Mouse (Mus musculus): Measurements from ENCODE around the gene 1810024B03Rik.
"Not testable (repeated sequence)": the region's sequence is repeated elsewhere in the genome, so short reads cannot be mapped to it uniquely, and the experiment has no call there.

1810024B03Rik gene

DNA sequence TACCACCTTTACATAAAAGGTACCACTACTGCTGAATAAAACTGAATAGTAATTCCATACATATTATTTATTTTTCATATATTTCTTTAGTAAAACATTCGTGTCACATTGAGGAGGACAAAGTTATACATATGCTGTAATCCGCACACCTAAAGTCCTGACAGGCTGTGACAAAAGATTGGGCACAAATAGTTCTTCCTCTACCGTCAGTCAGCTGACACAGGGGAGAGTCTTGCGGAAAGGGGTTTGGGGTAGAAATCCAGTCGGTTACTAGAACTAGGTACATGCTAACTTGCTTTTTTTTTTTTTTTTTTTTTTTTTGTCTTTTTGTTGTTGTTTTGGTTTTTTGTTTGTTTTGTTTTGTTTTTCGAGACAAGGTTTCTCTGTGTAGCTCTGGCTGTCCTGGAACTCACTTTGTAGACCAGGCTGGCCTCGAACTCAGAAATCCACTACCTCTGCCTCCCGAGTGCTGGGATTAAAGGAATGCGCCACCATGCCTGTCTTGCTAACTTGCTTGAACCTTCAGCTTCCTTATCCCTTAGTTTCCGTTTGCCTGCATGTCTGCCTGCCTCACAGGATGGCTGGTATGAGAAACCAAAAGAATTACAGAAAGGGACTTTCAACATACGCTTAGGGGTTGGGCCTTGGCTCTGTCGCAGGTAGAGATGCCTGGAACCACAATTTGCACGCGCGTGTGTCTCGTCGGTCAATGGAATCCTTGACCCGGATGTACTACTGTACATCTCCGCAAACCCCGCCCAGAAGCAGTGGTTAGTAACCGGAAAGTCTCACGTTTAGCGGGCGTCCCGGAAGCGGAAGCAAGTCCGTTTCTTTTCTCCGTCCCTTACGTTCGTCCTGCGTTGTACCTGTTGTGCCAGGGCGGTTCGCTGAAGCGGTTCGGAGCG, at the start of gene 1810024B03Rik, which contains the start of gene Snrnp200:
TSS of gene 1810024B03Rik (minus strand) at position 734 of the 905 bp plus-strand sequence.
TSS of gene Snrnp200 (plus strand) at position 840 of the 905 bp plus-strand sequence.
- DNase-seq (ENCODE audit: low spot score): peak; percentile 89

DNA sequence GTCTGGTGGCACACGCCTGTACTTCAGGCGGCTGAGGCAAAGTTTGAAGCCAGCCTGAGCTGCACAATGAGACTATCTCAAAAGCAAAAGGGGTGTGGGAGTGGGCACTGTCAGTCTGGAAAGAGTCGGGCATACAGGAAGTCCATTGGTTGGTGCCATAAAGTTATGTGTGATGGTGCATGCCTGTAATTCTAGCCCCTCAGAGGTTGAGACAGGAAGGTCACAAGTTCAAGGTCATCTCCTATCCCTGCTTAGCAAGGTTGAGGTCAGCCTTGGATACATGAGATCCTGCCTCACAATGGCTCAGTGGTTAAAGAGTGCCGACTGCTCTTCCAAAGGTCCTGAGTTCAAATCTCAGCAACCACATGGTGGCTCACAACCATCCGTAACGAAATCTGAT, 47.2 kb upstream of the 1810024B03Rik start:
- no peak for DNase-seq (ENCODE audit: low spot score)

DNA sequence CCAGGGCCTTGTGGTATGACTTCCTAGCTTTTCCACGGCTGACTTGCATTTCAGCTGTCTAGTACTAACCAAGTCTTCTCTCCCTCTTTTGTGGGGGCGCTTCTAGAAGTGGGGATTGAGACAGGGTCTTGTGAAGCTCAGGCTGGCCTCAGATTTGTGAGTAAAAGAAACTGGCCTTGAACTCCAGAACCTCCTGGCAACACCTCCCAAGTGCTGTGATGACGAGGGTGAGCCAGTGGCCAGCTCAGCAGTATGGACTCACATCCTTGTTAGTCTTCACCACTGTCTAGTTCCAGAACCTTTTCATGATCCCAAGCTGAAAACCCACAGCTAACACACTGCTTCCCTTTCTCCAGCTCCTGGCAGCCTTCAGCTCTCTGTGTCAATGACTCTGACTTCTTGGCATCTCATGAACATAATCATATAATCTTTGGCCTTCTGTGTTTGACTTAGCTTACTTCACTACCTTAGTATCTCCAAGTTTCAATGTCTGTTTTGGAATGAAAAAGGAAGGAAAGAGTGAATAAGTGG, 46.6 kb upstream of the 1810024B03Rik start:
- DNase-seq (ENCODE audit: low spot score): no peak

DNA sequence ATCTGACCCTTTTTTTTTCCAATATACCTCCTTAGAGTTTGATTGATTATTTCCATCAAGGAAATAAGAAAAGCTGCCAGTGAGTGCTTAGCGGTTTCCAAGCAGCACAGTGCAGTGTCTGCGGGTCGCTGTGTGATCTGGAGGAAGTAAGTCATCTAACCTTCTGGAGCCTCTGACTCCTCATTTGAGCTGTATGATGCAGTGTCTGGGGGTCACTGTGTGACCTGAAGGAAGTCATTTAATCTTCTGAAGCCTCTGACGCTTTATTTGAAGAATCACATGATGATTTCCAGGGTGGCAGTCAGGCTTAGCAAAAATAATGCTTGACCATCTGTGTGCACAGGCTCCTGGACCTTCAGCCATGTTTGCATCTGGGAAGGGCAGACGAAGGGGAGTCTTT, 44.7 kb upstream of the 1810024B03Rik start:
- no peak for DNase-seq (ENCODE audit: low spot score)

DNA sequence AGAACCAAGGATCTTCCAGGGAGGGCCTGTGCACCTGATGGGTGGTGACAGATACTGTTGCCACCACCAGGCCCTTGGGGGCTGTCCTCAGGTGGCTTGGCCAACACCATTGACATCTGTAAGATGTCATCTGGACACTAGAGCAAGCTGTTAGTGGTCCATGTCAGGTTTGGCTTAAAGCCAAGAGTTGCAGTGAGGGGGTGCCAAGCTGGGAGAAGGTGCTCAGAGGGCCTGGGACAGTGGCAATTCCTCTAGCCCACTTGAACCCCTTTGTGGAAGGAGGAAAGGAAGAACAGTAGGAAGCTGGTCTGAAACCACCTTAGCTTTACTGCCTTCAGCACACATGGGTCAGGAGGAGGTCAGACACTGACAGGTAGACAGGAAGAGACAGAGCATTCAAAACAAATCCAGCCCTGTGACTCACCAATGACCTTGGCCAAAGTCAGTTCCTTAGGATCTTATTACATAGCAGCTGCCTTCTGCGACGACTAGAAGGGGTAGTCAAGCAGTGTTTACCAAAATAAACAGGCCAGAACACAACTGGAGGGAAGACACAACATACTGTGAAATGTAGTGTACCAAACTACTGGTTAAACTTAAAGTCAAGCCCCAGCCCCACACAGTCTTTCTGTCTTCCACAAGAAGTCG, 43.9 kb upstream of the 1810024B03Rik start:
- DNase-seq (ENCODE audit: low spot score): no peak

DNA sequence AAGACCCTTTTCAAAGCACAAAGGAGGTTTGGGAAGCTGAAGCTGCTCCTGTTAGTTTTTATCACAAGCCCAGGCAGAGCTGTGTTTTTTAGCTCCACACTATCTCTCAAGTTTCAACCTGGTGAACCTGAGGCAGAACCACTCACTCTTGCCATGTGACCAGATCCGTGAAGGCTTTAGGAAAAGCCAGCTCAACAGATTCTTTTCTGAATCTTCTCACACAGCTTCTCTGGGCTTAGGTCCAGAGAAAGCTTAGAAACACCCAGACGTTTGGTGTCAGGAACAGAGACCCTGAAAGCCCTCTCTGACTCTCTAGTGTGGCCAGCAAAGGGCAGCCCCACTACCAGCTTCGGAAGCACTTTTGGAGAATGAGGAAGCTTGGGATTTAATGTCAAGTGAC, 43.4 kb upstream of the 1810024B03Rik start:
- no peak for DNase-seq (ENCODE audit: low spot score)

DNA sequence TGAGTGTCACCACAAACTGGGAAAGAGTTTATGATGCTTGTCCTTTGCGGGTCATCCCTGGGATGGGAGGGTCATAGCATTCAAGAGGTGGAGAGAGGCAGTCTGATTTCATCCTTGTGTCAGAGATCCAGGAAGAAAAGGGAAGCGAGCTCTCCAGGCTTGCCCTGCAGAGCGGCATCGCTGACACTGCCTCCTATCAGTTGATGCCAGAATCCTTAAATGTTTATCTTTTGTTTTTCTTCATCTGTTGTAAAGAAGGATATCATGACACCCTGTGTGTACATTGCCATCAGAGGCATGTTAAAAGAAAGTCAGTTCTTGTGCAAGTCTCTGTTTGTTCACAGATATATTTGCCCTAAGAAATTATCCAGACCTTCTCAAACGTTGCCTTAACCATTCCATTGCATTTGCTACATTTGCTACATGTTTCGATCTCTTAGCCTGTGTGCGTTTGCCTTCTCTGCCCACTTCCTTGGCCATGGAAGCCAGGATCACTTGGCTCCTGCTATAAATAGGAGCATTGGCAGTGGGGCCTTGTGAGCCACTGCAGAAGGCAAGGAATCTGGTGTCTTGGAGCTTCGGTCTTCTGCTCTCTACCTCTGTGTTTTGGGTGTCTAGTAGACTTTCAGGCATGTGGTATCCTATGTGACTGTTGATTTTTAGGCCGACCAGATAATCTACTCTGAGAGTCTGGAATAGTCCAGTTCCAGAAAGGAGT, 42.4 kb upstream of the 1810024B03Rik start:
- DNase-seq (ENCODE audit: low spot score): no peak

DNA sequence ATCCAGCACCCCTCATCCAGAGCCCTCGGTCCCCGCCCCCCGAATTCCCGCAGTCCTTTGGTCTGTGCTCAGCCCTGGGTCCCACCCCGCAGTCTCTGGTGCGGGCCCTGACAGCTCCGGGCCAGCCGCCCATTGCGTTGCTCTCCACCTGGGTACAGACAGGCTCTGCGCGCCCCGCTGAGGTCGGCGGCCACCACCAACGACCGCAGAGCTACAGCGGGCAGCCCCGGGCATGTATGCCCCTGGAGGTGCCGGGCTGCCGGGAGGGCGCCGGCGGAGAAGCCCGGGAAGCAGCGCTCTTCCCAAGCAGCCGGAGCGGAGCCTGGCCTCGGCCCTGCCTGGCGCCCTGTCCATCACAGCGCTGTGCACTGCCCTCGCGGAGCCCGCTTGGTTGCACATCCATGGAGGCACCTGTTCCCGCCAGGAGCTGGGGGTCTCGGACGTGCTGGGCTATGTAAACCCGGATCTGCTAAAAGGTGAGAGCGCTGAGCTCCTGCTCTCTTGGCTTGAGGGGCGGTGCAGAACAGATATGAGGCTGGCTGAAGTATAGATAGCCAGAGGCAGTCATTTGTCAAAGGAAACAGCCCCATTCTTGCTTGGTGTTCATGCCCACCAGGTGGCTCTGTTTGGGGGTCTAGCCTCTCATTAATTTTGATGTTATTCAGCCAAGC, 40.4 kb upstream of the 1810024B03Rik start:
- DNase-seq (ENCODE audit: low spot score): peak; percentile 44

DNA sequence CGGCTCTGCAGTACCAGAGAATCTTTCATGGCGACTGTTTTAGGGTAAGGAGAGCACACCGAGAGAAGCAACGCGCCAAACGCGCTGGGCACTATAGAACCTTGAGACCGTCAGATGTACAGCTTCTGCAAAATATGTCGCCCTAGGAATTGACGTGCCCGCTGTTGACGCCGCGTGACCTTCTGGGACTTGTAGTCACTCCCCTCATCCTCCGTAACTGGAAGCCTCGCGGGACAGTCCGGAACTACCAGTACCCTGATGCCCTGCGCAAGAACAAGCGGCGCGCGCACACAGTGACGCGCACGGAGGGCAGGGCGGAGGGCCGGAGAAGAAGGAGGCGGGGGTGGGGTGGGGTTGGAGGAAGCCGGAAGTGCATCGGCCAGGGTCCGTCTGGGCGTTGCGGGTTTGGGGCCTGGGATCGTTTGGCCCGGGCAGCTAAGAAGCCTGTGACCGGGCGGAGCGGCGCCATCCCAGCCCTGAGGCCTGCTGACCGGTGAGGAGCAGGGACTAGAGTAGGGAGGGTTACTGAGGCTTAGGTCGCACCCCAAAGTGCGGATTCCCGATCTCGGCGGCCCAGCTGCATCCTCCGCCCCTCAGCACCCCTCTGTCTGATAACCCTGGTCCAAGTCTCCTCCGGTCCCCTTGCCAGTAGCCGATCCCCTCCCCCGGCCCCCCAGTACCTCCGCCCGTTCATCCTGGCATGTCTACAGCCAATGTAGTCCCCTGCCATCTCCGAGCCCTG, 39.7 kb upstream of the 1810024B03Rik start, which contains the start of the genes Ciao1 and Tmem127:
TSS of gene Ciao1 (minus strand) at position 225 of the 742 bp plus-strand sequence.
TSS of gene Tmem127 (plus strand) at position 317 of the 742 bp plus-strand sequence.
- DNase-seq (ENCODE audit: low spot score): peak; percentile 97

DNA sequence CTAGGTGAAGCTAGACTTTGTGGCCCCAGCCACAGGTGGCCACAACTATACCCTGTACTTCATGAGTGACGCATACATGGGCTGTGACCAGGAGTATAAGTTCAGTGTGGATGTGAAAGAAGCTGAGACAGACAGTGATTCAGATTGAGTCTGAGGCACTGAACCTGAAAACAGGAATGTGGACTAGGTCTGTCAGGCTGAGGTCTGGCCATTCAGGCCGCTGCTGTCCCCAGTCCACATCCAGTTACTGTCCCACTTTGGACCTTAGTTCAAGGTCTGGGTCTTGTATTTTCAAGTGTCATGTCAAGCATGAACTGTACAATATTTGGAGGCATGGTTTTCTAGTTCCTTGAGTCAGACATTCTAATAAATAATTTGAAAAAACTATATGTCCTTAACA, 32.0 kb upstream of the 1810024B03Rik start:
- DNase-seq (ENCODE audit: low spot score): no peak

DNA sequence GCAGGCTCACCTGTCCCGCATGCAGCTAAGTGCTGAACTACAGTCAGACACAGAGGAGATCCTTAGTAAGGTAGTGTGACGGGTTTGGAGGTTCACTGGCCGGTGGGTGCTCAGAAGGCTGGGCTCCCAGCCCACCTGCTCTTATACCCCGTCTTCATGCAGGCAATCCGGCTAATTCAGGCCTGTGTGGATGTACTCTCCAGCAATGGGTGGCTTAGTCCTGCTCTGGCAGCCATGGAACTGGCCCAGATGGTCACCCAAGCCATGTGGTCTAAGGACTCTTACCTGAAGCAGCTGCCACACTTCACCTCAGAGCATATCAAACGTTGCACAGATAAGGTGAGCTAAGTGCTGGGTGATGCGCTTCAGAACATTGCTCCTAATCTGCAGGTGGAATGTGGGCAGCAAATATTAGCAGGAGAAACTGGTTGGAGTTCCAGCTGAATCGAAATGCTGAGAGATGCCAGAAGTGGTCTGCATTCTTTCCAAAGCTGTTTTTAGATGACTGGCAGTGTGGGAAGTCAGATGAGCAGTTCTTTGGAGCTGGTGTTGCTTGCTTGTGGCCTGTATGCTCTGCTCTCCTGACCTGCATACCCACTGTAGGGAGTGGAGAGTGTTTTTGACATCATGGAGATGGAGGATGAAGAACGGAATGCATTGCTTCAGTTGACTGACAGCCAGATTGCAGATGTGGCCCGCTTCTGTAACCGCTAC, 30.0 kb upstream of the 1810024B03Rik start:
- DNase-seq (ENCODE audit: low spot score): no peak

DNA sequence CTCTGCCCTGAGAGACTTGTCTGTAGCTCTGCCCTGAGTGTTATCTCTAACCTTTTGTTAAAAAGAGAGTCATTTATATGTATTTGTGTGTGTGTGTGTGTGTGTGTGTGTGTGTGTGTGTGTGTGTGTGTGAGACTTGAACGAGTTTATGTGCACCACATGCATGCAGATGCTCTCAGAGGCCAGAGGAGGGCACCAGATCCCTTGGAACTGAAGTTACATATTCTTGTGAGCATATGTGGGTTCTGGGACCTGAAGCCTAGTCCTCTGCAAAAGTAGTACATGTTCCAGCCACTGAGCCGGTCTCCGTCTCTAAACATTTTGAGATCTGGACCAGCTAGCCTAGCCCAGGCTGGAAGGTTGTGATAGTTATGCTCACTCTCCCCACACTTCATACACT, 17.2 kb upstream of the 1810024B03Rik start:
- no peak for DNase-seq (ENCODE audit: low spot score)

DNA sequence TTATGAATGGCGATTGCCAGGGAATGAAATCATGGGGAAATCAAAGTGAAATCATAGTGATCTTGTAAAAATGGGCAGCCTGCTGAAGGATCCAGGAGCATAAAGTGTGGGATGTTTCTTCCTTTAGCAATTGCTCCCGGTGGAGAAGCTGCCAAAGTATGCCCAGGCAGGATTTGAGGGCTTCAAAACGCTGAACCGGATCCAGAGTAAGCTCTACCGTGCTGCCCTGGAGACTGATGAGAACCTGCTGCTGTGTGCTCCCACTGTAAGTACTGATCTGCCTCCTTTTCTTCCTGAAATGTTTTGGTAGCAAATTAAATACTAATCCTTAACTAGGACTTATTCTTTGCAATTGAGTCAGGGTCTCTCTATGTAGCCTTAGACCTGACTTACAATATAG, 9.7 kb upstream of the 1810024B03Rik start:
- DNase-seq (ENCODE audit: low spot score): no peak

DNA sequence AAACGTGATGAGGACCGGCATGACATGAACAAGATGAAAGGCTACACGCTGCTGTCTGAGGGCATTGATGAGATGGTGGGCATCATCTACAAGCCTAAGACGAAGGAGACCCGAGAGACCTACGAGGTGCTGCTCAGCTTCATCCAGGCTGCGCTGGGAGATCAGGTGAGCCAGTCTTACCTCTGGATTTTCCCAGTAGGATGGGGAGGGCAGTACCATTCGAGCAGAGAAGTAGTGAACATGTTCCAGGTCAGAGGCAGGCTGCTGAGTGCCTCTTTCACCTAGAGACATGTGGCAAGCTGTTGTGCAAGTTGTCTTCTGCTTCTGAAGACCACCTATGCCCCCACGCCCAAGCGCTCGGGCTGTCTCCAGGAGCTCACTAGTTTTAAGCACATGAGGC, 2.6 kb upstream of the 1810024B03Rik start:
- DNase-seq (ENCODE audit: low spot score): no peak

DNA sequence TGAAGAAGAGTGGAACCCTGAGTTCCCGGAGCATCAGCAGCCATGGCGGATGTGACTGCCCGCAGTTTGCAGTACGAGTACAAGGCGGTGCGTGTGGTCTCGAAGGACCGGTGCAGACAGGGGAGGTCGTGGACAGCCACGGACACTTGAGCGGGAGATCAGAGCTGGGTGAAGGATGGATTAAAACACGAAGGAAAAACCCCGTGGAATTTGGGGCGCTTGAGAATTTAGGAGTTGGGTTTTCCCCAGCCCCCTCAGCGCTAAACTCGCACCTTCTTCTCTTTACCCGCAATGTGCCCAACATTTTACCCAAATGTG, 331 bp upstream of the 1810024B03Rik start:
- no peak for DNase-seq (ENCODE audit: low spot score)

DNA sequence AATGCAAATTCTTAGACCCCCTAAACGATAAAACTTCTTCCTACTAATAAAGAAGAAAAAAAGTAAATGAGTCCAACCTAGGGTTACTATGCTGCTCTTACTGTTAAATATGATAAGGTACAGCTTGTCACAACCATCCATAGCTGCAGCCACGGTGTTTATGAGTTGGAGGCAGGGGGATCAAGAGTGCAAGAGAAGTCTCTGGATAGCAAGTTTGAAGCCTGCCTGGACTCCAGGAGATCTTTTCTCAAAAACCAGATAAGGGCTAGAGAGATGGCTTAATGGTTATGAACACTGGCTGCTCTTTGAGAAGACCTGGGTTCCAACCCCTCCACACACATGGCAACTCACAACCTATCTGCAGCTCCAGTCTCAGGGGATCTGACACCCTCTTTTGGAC, 1.2 kb downstream of the 1810024B03Rik start:
- no peak for DNase-seq (ENCODE audit: low spot score)

DNA sequence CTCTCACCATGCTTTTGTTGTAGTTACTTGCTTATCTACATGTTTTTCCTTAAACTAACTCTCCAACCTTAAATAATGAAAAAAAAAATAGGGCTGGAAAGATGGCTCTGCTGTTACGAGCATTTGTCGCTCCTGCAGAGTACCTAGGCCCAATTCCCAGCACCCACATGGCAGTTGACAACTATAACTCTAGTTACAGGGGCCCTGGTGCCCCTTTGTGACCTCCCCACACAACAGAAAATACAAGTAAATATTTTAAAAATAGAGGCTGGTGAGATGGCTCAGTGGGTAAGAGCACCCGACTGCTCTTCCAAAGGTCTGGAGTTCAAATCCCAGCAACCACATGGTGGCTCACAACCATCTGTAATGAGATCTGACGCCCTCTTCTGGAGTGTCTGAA, 2.1 kb downstream of the 1810024B03Rik start:
- DNase-seq (ENCODE audit: low spot score): not testable (repeated sequence)

DNA sequence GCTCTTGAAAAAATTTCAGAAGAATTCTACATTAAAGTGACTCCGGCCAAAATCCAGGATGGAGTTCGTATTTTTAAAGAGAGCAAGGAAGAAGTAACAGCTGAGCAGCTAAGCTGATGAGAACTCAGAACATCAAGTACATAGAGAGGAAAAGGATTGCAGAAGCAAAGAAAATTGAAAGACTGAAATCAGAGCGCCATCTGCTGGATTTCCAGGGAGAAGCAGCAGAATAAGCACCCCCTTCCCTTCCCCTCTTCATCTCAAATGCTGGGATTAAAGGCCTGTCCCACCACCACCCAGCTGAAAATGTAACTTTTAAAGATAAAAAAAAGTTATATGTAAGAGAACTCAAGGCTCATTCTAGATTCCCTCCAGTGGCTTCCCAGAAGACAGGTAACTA, 3.1 kb downstream of the 1810024B03Rik start:
- peak; percentile 33 for DNase-seq (ENCODE audit: low spot score)

DNA sequence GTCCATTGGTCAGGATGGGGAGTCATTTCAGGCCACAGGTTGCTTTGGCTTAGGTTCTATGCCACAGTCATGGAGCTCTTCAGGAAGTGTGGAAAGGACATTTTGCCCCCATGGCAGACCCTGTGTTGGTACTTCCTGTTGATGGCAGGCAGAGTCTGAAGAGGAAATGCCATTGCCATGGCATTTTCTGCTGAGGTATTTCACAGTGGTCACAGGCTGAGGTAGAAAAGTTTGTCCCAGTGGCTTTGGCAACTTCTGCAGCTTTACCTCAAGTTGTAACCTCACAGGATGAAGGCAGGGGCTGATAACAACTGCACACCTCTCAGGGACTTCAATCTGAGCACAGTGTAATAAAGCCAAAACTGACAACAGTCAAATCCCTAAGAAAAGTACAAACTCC, 18.5 kb downstream of the 1810024B03Rik start:
- DNase-seq (ENCODE audit: low spot score): no peak

Measured in ovary, postnatal 36 days (tissue).